Mouse (Mus musculus) cerebellum, adult 11-12 months (tissue): ENCODE measurements around the gene Bspry.

Source experiments
- DNase-seq: peaks from one replicate; pipeline ENCODE4 v3.0.0; 2022

Bspry gene

GRCm38 (mm10) chr4:62484928-62485327 lies 5.1 kb downstream of the Bspry start:
- DNase-seq = no peak

- DNase-seq = no peak
Measured at GRCm38 (mm10) chr4:62485450-62486161, 5.8 kb downstream of the Bspry start.

GRCm38 (mm10) chr4:62486162-62486696 lies 6.4 kb downstream of the Bspry start:
- no peak for DNase-seq

GRCm38 (mm10) chr4:62487172-62487571 lies 7.3 kb downstream of the Bspry start:
- no peak for DNase-seq

GRCm38 (mm10) chr4:62487914-62488313 lies 8.1 kb downstream of the Bspry start:
- DNase-seq = no peak

- DNase-seq = no peak
Measured at GRCm38 (mm10) chr4:62492682-62493081, 12.8 kb downstream of the Bspry start.

- DNase-seq = no peak
Measured at GRCm38 (mm10) chr4:62494230-62494629, 14.4 kb downstream of the Bspry start.

- DNase-seq = no peak
Measured at GRCm38 (mm10) chr4:62495946-62496345, 16.1 kb downstream of the Bspry start.

GRCm38 (mm10) chr4:62496815-62497214 lies 17.0 kb downstream of the Bspry start:
- peak; percentile 38 for DNase-seq

GRCm38 (mm10) chr4:62500799-62501198 lies 20.9 kb downstream of the Bspry start:
- DNase-seq = no peak

GRCm38 (mm10) chr4:62501534-62501933 lies 21.7 kb downstream of the Bspry start:
- peak; percentile 29 for DNase-seq

GRCm38 (mm10) chr4:62501964-62502732 lies 22.3 kb downstream of the Bspry start:
- peak; percentile 92 for DNase-seq

GRCm38 (mm10) chr4:62502969-62503368 lies 23.1 kb downstream of the Bspry start:
- peak; percentile 39 for DNase-seq

GRCm38 (mm10) chr4:62503374-62503970 lies 23.6 kb downstream of the Bspry start, which contains the start of gene Hdhd3:
TSS of gene Hdhd3 (minus strand) at chr4:62503467.
- DNase-seq = no peak

- DNase-seq = no peak
Measured at GRCm38 (mm10) chr4:62505991-62506390, 26.1 kb downstream of the Bspry start.

GRCm38 (mm10) chr4:62506798-62507197 lies 26.9 kb downstream of the Bspry start:
- DNase-seq = peak; percentile 62

- DNase-seq = no peak
Measured at GRCm38 (mm10) chr4:62508839-62509238, 29.0 kb downstream of the Bspry start.

GRCm38 (mm10) chr4:62509946-62510345 lies 30.1 kb downstream of the Bspry start:
- DNase-seq = peak; percentile 39

GRCm38 (mm10) chr4:62513998-62514506 lies 34.2 kb downstream of the Bspry start:
- DNase-seq = peak; percentile 43

- peak; percentile 37 for DNase-seq
Measured at GRCm38 (mm10) chr4:62514995-62515394, 35.1 kb downstream of the Bspry start.

GRCm38 (mm10) chr4:62515490-62515889 lies 35.6 kb downstream of the Bspry start:
- DNase-seq = peak; percentile 59

- peak; percentile 83 for DNase-seq
Measured at GRCm38 (mm10) chr4:62516079-62516478, 36.2 kb downstream of the Bspry start.

- peak; percentile 36 for DNase-seq
Measured at GRCm38 (mm10) chr4:62516579-62516978, 36.7 kb downstream of the Bspry start.
